Mouse (Mus musculus) layer of hippocampus, adult 11-12 months (tissue): Measurements from ENCODE around the gene Strap.
"Not testable (repeated sequence)": the region's sequence is repeated elsewhere in the genome, so short reads cannot be mapped to it uniquely, and the experiment has no call there.

ENCODE experiments used
- DNase-seq: peaks from one replicate; pipeline ENCODE4 v3.0.0; 2022; ENCODE audit warnings: low spot score

The Strap gene

GRCm38 (mm10) chr6:137734846-137735609 is at the start of gene Strap:
TSS of gene Strap (plus strand) at chr6:137735078.
- peak; percentile 94 for DNase-seq

- DNase-seq, result no peak
Measured at GRCm38 (mm10) chr6:137687667-137688066, 47.2 kb upstream of the Strap start.

GRCm38 (mm10) chr6:137688079-137688478 is 46.8 kb upstream of the Strap start:
- no peak for DNase-seq

GRCm38 (mm10) chr6:137688506-137689105 is 46.3 kb upstream of the Strap start:
- no peak for DNase-seq

GRCm38 (mm10) chr6:137690550-137691119 is 44.2 kb upstream of the Strap start:
- DNase-seq, result no peak

GRCm38 (mm10) chr6:137694310-137694709 is 40.6 kb upstream of the Strap start:
- no peak for DNase-seq

- DNase-seq, result no peak
Measured at GRCm38 (mm10) chr6:137695046-137695445, 39.8 kb upstream of the Strap start.

- DNase-seq, result no peak
Measured at GRCm38 (mm10) chr6:137696445-137697204, 38.3 kb upstream of the Strap start.

GRCm38 (mm10) chr6:137699434-137699833 is 35.4 kb upstream of the Strap start:
- DNase-seq, result no peak

GRCm38 (mm10) chr6:137702186-137702585 is 32.7 kb upstream of the Strap start:
- DNase-seq, result no peak

GRCm38 (mm10) chr6:137702918-137703317 is 32.0 kb upstream of the Strap start:
- no peak for DNase-seq

- DNase-seq, result no peak
Measured at GRCm38 (mm10) chr6:137703431-137703830, 31.4 kb upstream of the Strap start.

- no peak for DNase-seq
Measured at GRCm38 (mm10) chr6:137704300-137704939, 30.5 kb upstream of the Strap start.

- DNase-seq, result no peak
Measured at GRCm38 (mm10) chr6:137706209-137706608, 28.7 kb upstream of the Strap start.

GRCm38 (mm10) chr6:137708726-137709405 is 26.0 kb upstream of the Strap start:
- DNase-seq, result not testable (repeated sequence)

- DNase-seq, result no peak
Measured at GRCm38 (mm10) chr6:137710179-137711037, 24.5 kb upstream of the Strap start.

- no peak for DNase-seq
Measured at GRCm38 (mm10) chr6:137712654-137713309, 22.1 kb upstream of the Strap start.

GRCm38 (mm10) chr6:137713310-137713664 is 21.6 kb upstream of the Strap start:
- no peak for DNase-seq

GRCm38 (mm10) chr6:137716802-137717201 is 18.1 kb upstream of the Strap start:
- no peak for DNase-seq
